Mouse (Mus musculus) forebrain, embryonic 15.5 days (tissue): ENCODE results near the gene Kmt2d. TPM values are rescaled to one million over a fixed set of nuclear protein-coding genes. Genes with fewer than 3 reads are reported as not detected.

ENCODE experiments used
- ATAC-seq: fragments of 200-750 bp; cut with Nextera tagmentation; replicated peaks from 2 replicates; pipeline ENCODE4 v1.8.0; 2017; ENCODE audit warnings: mild to moderate bottlenecking, moderate TSS enrichment, moderate library complexity
- H3K27ac ChIP-seq: fragments of 300-500 bp; sonication (generic); replicated peaks from 2 replicates; pipeline ENCODE4 v1.5.1; 2015; ENCODE audit warnings: mild to moderate bottlenecking, inconsistent platforms
- H3K27me3 ChIP-seq: fragments of 300-500 bp; sonication (generic); 2 replicates; pipeline ENCODE4 v1.6.1; 2015; ENCODE audit warnings: inconsistent platforms
- H3K36me3 ChIP-seq: fragments of 300-500 bp; sonication (generic); 2 replicates; pipeline ENCODE4 v1.6.1; 2015; ENCODE audit warnings: mild to moderate bottlenecking, inconsistent platforms
- H3K4me1 ChIP-seq: fragments of 300-500 bp; sonication (generic); 2 replicates; pipeline ENCODE4 v1.6.1; 2015; ENCODE audit warnings: inconsistent platforms
- H3K4me2 ChIP-seq: fragments of 300-500 bp; sonication (generic); replicated peaks from 2 replicates; pipeline ENCODE4 v1.6.1; 2015; ENCODE audit warnings: mild to moderate bottlenecking, inconsistent platforms
- H3K4me3 ChIP-seq: fragments of 300-500 bp; sonication (generic); 2 replicates; pipeline ENCODE4 v1.5.1; 2015; ENCODE audit warnings: mild to moderate bottlenecking, inconsistent platforms
- H3K9ac ChIP-seq: fragments of 300-500 bp; sonication (generic); replicated peaks from 2 replicates; pipeline ENCODE4 v1.6.1; 2015; ENCODE audit warnings: mild to moderate bottlenecking, inconsistent platforms
- H3K9me3 ChIP-seq: fragments of 300-500 bp; sonication (generic); 2 replicates; pipeline ENCODE4 v1.6.1; 2016; ENCODE audit warnings: inconsistent platforms
- WGBS: fragments of 180-500 bp; shearing (Covaris S2); methylation state at CpG from one replicate; pipeline ENCODE4 v1.1.7; 2015; ENCODE audit warnings: mixed read lengths; 5-methylcytosine and 5-hydroxymethylcytosine counted together
- polyA plus RNA-seq: library from polyadenylated mRNA; unstranded; fragments of >200 nt; fragmentation: Nextera tagmentation; extraction: Ambion mirVana; gene quantifications from 2 replicates; pipeline ENCODE4 v1.2.1, GENCODE M21; 2015

Kmt2d gene
- polyA plus RNA-seq, 1 experiment from 2014 or later: 14.3 TPM

- Histone ChIP-seq H3K4me2 (peak overlapping the region; percentile 87), H3K4me3 (peak overlapping the region; percentile 73), H3K27ac (peak overlapping the region; percentile 29), H3K36me3 (peaks cover 3% of the 10 kb centered on the region; the same call in 1 of the 2 replicates), H3K27me3 (no peaks in the 10 kb centered on the region), H3K9me3 (no peaks in the 10 kb centered on the region), H3K9ac (no peak overlapping the region), H3K4me1 (peaks cover 25% of the 10 kb centered on the region)
- peak; percentile 59 for ATAC-seq
- WGBS: 2% methylated on average over 5 of the region's 5 CpGs
Measured at GRCm38 (mm10) chr15:98881656-98882008, 10.6 kb upstream of the Kmt2d start.

GRCm38 (mm10) chr15:98880978-98881655 lies 10.1 kb upstream of the Kmt2d start:
- H3K36me3 ChIP-seq: peaks cover 3% of the 10 kb centered on the region; the same call in 1 of the 2 replicates
- peak; percentile 98 for ATAC-seq
- no peaks in the 10 kb centered on the region for H3K27me3 ChIP-seq
- peak overlapping the region; percentile 87 for H3K4me2 ChIP-seq
- H3K27ac ChIP-seq: peak overlapping the region; percentile 89
- H3K9me3 ChIP-seq: no peaks in the 10 kb centered on the region
- under 1% methylated on average over 48 of the region's 48 CpGs for WGBS
- peak overlapping the region; percentile 73 for H3K4me3 ChIP-seq
- H3K4me1 ChIP-seq: peaks cover 25% of the 10 kb centered on the region
- H3K9ac ChIP-seq: peak overlapping the region; percentile 73

GRCm38 (mm10) chr15:98877331-98877730 lies 6.3 kb upstream of the Kmt2d start:
- Histone ChIP-seq H3K27me3 (no peaks in the 10 kb centered on the region), H3K4me2 (no peak overlapping the region), H3K9ac (no peak overlapping the region), H3K27ac (no peak overlapping the region), H3K4me1 (peaks cover 31% of the 10 kb centered on the region), H3K9me3 (no peaks in the 10 kb centered on the region), H3K4me3 (no peak overlapping the region), H3K36me3 (peaks cover 3% of the 10 kb centered on the region; the same call in 1 of the 2 replicates)
- 21% methylated on average over 3 of the region's 3 CpGs for WGBS
- no peak for ATAC-seq

- H3K36me3 ChIP-seq: no peaks in the 10 kb centered on the region
- peak overlapping the region; percentile 98 for H3K9ac ChIP-seq
- WGBS: under 1% methylated on average over 51 of the region's 51 CpGs
- H3K9me3 ChIP-seq: no peaks in the 10 kb centered on the region
- peak; percentile 86 for ATAC-seq
- H3K4me2 ChIP-seq: peak overlapping the region; percentile 85
- peak overlapping the region; percentile 99 for H3K27ac ChIP-seq
- no peaks in the 10 kb centered on the region for H3K27me3 ChIP-seq
- peak overlapping the region; percentile 91 for H3K4me3 ChIP-seq
- peaks cover 36% of the 10 kb centered on the region for H3K4me1 ChIP-seq
Measured at GRCm38 (mm10) chr15:98871916-98872888, 1.2 kb upstream of the Kmt2d start.

- ATAC-seq: no peak
- WGBS: 1% methylated on average over 16 of the region's 16 CpGs
- H3K36me3 ChIP-seq: peaks cover 11% of the 10 kb centered on the region
- H3K4me3 ChIP-seq: peak overlapping the region; percentile 91
- H3K9ac ChIP-seq: peak overlapping the region; percentile 98
- H3K27me3 ChIP-seq: no peaks in the 10 kb centered on the region
- peak overlapping the region; percentile 85 for H3K4me2 ChIP-seq
- peak overlapping the region; percentile 99 for H3K27ac ChIP-seq
- H3K4me1 ChIP-seq: peaks cover 42% of the 10 kb centered on the region
- H3K9me3 ChIP-seq: no peaks in the 10 kb centered on the region
Measured at GRCm38 (mm10) chr15:98870179-98871069, 580 bp downstream of the Kmt2d start.

- no peak for ATAC-seq
- Histone ChIP-seq H3K27me3 (no peaks in the 10 kb centered on the region), H3K36me3 (peaks cover 20% of the 10 kb centered on the region), H3K9ac (peak overlapping the region; percentile 98), H3K27ac (peak overlapping the region; percentile 28; the same call in 1 of the 2 replicates), H3K4me3 (peak overlapping the region; percentile 91), H3K4me1 (peaks cover 42% of the 10 kb centered on the region), H3K4me2 (peak overlapping the region; percentile 85), H3K9me3 (no peaks in the 10 kb centered on the region)
- WGBS: 13% methylated on average over 8 of the region's 8 CpGs
Measured at GRCm38 (mm10) chr15:98869342-98870178, 1.4 kb downstream of the Kmt2d start.

- Histone ChIP-seq H3K4me2 (peak overlapping the region; percentile 85), H3K36me3 (peaks cover 30% of the 10 kb centered on the region), H3K9me3 (no peaks in the 10 kb centered on the region), H3K27ac (no peak overlapping the region), H3K9ac (peak overlapping the region; percentile 98), H3K4me1 (peaks cover 42% of the 10 kb centered on the region), H3K27me3 (no peaks in the 10 kb centered on the region), H3K4me3 (peak overlapping the region; percentile 91)
- WGBS: 34% methylated on average over 11 of the region's 11 CpGs
- no peak for ATAC-seq
Measured at GRCm38 (mm10) chr15:98868346-98869063, 2.5 kb downstream of the Kmt2d start.

GRCm38 (mm10) chr15:98867321-98867720 lies 3.7 kb downstream of the Kmt2d start:
- no peak for ATAC-seq
- H3K4me2 ChIP-seq: peak overlapping the region; percentile 85
- no peaks in the 10 kb centered on the region for H3K27me3 ChIP-seq
- H3K4me3 ChIP-seq: peak overlapping the region; percentile 91
- H3K4me1 ChIP-seq: peaks cover 36% of the 10 kb centered on the region
- WGBS: 68% methylated on average over 6 of the region's 6 CpGs
- no peaks in the 10 kb centered on the region for H3K9me3 ChIP-seq
- H3K9ac ChIP-seq: peak overlapping the region; percentile 98; the same call in 1 of the 2 replicates
- H3K27ac ChIP-seq: no peak overlapping the region
- peaks cover 42% of the 10 kb centered on the region for H3K36me3 ChIP-seq

- H3K9me3 ChIP-seq: no peaks in the 10 kb centered on the region
- peaks cover 36% of the 10 kb centered on the region for H3K4me1 ChIP-seq
- H3K36me3 ChIP-seq: peaks cover 50% of the 10 kb centered on the region
- no peaks in the 10 kb centered on the region for H3K27me3 ChIP-seq
- WGBS: 90% methylated on average over 5 of the region's 5 CpGs
- H3K4me3 ChIP-seq: no peak overlapping the region
- H3K27ac ChIP-seq: no peak overlapping the region
- H3K4me2 ChIP-seq: no peak overlapping the region
- no peak overlapping the region; the same call in 1 of the 2 replicates for H3K9ac ChIP-seq
- ATAC-seq: no peak
Measured at GRCm38 (mm10) chr15:98866501-98866900, 4.5 kb downstream of the Kmt2d start.

GRCm38 (mm10) chr15:98865771-98866170 lies 5.2 kb downstream of the Kmt2d start:
- Histone ChIP-seq H3K27ac (no peak overlapping the region), H3K27me3 (no peaks in the 10 kb centered on the region), H3K4me2 (no peak overlapping the region), H3K9ac (no peak overlapping the region), H3K4me3 (no peak overlapping the region), H3K9me3 (no peaks in the 10 kb centered on the region), H3K4me1 (peaks cover 36% of the 10 kb centered on the region), H3K36me3 (peaks cover 58% of the 10 kb centered on the region)
- no peak for ATAC-seq
- 95% methylated on average over 8 of the region's 8 CpGs for whole genome bisulfite sequencing
